Mouse (Mus musculus): ENCODE measurements at regions not wholly inside any gene's neighbourhood (a gene's known extent, or its start where the extent isn't known, plus 50 kb on each side); places are given as distances from the start of the nearest gene placed in this dataset.
A peak's percentile ranks its signal among the peaks of the same experiment; 100 is the strongest.

DNA sequence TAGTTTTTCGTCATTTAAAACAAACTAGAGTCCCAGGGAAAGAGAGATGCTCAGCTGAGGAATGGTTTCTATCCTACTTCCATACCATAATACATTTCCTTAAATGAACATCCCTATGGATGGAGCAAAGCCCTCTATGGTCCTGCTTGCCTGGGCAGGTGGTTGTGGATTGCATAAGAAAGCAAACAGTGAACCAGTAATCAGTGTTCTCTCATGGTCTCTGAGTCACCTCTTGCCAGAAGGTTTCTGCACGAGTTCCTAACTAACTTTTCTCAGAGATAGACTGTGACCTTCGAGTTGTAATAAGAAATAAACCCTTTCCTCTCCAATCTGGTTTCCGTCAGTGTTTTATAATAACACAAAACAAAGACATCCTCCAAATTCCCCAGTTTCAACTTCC is 62.9 kb upstream of the Bet1 start:
- Histone ChIP-seq H3K79me2 (ENCODE audit: control insufficient read depth, insufficient read depth) (no peaks in the 10 kb centered on the region), H3K27me3 (ENCODE audit: control insufficient read depth, insufficient read depth, insufficient read length) (no peaks in the 10 kb centered on the region), H3K79me3 (ENCODE audit: low read depth) (no peaks in the 10 kb centered on the region), H3ac (ENCODE audit: control insufficient read depth, insufficient read length, low read depth) (no peak overlapping the region), H3K36me3 (ENCODE audit: control insufficient read depth, insufficient read depth) (no peaks in the 10 kb centered on the region), H3K4me3 (ENCODE audit: insufficient read depth, poor library complexity, severe bottlenecking) (no peak overlapping the region)
- TF ChIP-seq MYOG (IDR thresholded peaks at IDR 0.05; ENCODE audit: control insufficient read depth, extremely low read depth, insufficient read length) (no peak), MAX (IDR thresholded peaks at IDR 0.05) (no peak), FOSL1 (IDR thresholded peaks at IDR 0.05; ENCODE audit: insufficient read depth, low read length, poor library complexity, severe bottlenecking) (no peak), CEBPB (IDR thresholded peaks at IDR 0.05; ENCODE audit: low read depth) (no peak)

DNA sequence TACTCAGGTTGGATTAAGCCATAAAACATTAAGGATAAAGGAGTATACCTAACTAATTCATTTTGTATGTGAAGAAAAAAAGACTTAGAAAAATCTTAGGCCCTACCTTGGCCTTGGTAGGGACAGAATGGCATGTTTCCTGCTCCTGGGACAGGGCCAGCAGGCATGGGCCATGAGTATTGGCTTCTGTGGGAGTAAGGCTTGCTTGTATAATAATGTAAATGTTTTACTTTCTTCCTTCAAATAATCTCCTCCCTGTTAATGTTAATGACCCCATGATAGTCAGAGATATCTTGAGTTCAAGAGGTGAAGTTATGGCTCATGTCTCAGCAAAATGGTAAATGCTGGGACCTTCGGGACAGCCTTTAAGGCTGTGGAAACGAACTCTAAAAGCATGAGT is 71.5 kb upstream of the Bet1 start:
- TF ChIP-seq CEBPB (IDR thresholded peaks at IDR 0.05; ENCODE audit: low read depth) = no peak
- TF ChIP-seq CTCF (IDR thresholded peaks at IDR 0.05; ENCODE audit: control insufficient read depth, insufficient read depth, insufficient read length) = no peak
- no peak for TF ChIP-seq USF1 (IDR thresholded peaks at IDR 0.05; ENCODE audit: low read depth)
- TF ChIP-seq MYOD1 (IDR thresholded peaks at IDR 0.05; ENCODE audit: control insufficient read depth, insufficient read length, low read depth) = no peak
- no peak for TF ChIP-seq MYOG (IDR thresholded peaks at IDR 0.05; ENCODE audit: control insufficient read depth, extremely low read depth, insufficient read length)
- no peak for TF ChIP-seq MAX (IDR thresholded peaks at IDR 0.05)
- no peak for TF ChIP-seq FOSL1 (IDR thresholded peaks at IDR 0.05; ENCODE audit: insufficient read depth, low read length, poor library complexity, severe bottlenecking)
- H3K79me3 ChIP-seq (ENCODE audit: low read depth) = no peaks in the 10 kb centered on the region
- no peaks in the 10 kb centered on the region for H3K79me2 ChIP-seq (ENCODE audit: control insufficient read depth, insufficient read depth)
- no peak overlapping the region for H3ac ChIP-seq (ENCODE audit: control insufficient read depth, insufficient read length, low read depth)
- H3K27me3 ChIP-seq (ENCODE audit: control insufficient read depth, insufficient read depth, insufficient read length) = no peaks in the 10 kb centered on the region
- no peaks in the 10 kb centered on the region for H3K36me3 ChIP-seq (ENCODE audit: control insufficient read depth, insufficient read depth)
- H3K4me3 ChIP-seq (ENCODE audit: insufficient read depth, poor library complexity, severe bottlenecking) = no peak overlapping the region

DNA sequence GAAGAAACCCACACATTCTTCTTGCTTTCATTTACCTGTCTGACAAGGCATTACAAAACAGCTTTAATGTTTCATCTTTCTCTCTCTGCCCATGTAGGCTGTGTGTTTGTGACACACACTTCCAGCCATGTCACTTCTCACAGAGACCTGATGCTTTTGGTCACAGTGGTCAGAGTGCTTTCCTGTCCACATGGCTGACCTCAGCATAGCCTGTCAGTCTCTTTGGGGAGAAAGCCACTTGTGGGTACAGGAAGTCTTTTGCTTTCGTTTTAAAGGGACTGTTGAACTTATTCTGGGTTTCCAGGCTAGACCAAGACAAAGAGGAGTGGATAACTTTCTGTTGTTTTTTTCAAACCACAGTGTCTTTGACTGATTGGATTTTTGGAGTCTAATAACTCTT is 77.0 kb upstream of the Bet1 start:
- Histone ChIP-seq H3K79me3 (ENCODE audit: low read depth) (no peaks in the 10 kb centered on the region), H3K4me3 (ENCODE audit: insufficient read depth, poor library complexity, severe bottlenecking) (no peak overlapping the region), H3K79me2 (ENCODE audit: control insufficient read depth, insufficient read depth) (no peaks in the 10 kb centered on the region), H3K27me3 (ENCODE audit: control insufficient read depth, insufficient read depth, insufficient read length) (no peaks in the 10 kb centered on the region), H3ac (ENCODE audit: control insufficient read depth, insufficient read length, low read depth) (no peak overlapping the region), H3K36me3 (ENCODE audit: control insufficient read depth, insufficient read depth) (no peaks in the 10 kb centered on the region)
- TF ChIP-seq MYOG (IDR thresholded peaks at IDR 0.05; ENCODE audit: control insufficient read depth, extremely low read depth, insufficient read length) (no peak), CEBPB (IDR thresholded peaks at IDR 0.05; ENCODE audit: low read depth) (no peak), MYOD1 (IDR thresholded peaks at IDR 0.05; ENCODE audit: control insufficient read depth, insufficient read length, low read depth) (no peak), MAX (IDR thresholded peaks at IDR 0.05) (no peak), CTCF (IDR thresholded peaks at IDR 0.05; ENCODE audit: control insufficient read depth, insufficient read depth, insufficient read length) (no peak), FOSL1 (IDR thresholded peaks at IDR 0.05; ENCODE audit: insufficient read depth, low read length, poor library complexity, severe bottlenecking) (no peak), USF1 (IDR thresholded peaks at IDR 0.05; ENCODE audit: low read depth) (no peak)

GRCm38 (mm10) chr6:4167112-4167511 is 80.3 kb upstream of the Bet1 start:
- H3K27me3 ChIP-seq (ENCODE audit: control insufficient read depth, insufficient read depth, insufficient read length) = no peaks in the 10 kb centered on the region
- H3K79me3 ChIP-seq (ENCODE audit: low read depth) = no peaks in the 10 kb centered on the region
- no peak overlapping the region for H3K4me3 ChIP-seq (ENCODE audit: insufficient read depth, poor library complexity, severe bottlenecking)
- no peaks in the 10 kb centered on the region for H3K79me2 ChIP-seq (ENCODE audit: control insufficient read depth, insufficient read depth)
- TF ChIP-seq CEBPB (IDR thresholded peaks at IDR 0.05; ENCODE audit: low read depth) = no peak
- TF ChIP-seq USF1 (IDR thresholded peaks at IDR 0.05; ENCODE audit: low read depth) = peak; percentile 18
- no peak overlapping the region for H3ac ChIP-seq (ENCODE audit: control insufficient read depth, insufficient read length, low read depth)
- H3K36me3 ChIP-seq (ENCODE audit: control insufficient read depth, insufficient read depth) = no peaks in the 10 kb centered on the region

- TF ChIP-seq MAX (IDR thresholded peaks at IDR 0.05) (no peak), MYOG (IDR thresholded peaks at IDR 0.05; ENCODE audit: control insufficient read depth, extremely low read depth, insufficient read length) (no peak), FOSL1 (IDR thresholded peaks at IDR 0.05; ENCODE audit: insufficient read depth, low read length, poor library complexity, severe bottlenecking) (no peak), CEBPB (IDR thresholded peaks at IDR 0.05; ENCODE audit: low read depth) (no peak), USF1 (IDR thresholded peaks at IDR 0.05; ENCODE audit: low read depth) (no peak), MYOD1 (IDR thresholded peaks at IDR 0.05; ENCODE audit: control insufficient read depth, insufficient read length, low read depth) (no peak), CTCF (IDR thresholded peaks at IDR 0.05; ENCODE audit: control insufficient read depth, insufficient read depth, insufficient read length) (no peak)
Measured at GRCm38 (mm10) chr6:4167757-4168156, 81.0 kb upstream of the Bet1 start.

GRCm38 (mm10) chr6:4171561-4171960 is 84.8 kb upstream of the Bet1 start:
- H3ac ChIP-seq (ENCODE audit: control insufficient read depth, insufficient read length, low read depth) = no peak overlapping the region
- no peak overlapping the region for H3K4me3 ChIP-seq (ENCODE audit: insufficient read depth, poor library complexity, severe bottlenecking)
- H3K79me2 ChIP-seq (ENCODE audit: control insufficient read depth, insufficient read depth) = no peaks in the 10 kb centered on the region
- no peaks in the 10 kb centered on the region for H3K36me3 ChIP-seq (ENCODE audit: control insufficient read depth, insufficient read depth)
- H3K79me3 ChIP-seq (ENCODE audit: low read depth) = no peaks in the 10 kb centered on the region
- no peaks in the 10 kb centered on the region for H3K27me3 ChIP-seq (ENCODE audit: control insufficient read depth, insufficient read depth, insufficient read length)
- TF ChIP-seq MAX (IDR thresholded peaks at IDR 0.05) (no peak), CEBPB (IDR thresholded peaks at IDR 0.05; ENCODE audit: low read depth) (no peak), MYOD1 (IDR thresholded peaks at IDR 0.05; ENCODE audit: control insufficient read depth, insufficient read length, low read depth) (no peak), FOSL1 (IDR thresholded peaks at IDR 0.05; ENCODE audit: insufficient read depth, low read length, poor library complexity, severe bottlenecking) (no peak), USF1 (IDR thresholded peaks at IDR 0.05; ENCODE audit: low read depth) (no peak), CTCF (IDR thresholded peaks at IDR 0.05; ENCODE audit: control insufficient read depth, insufficient read depth, insufficient read length) (no peak), MYOG (IDR thresholded peaks at IDR 0.05; ENCODE audit: control insufficient read depth, extremely low read depth, insufficient read length) (no peak)

More at GRCm38 (mm10) chr6:4167757-4168156, 81.0 kb upstream of the Bet1 start:
- Histone ChIP-seq H3K79me2 (ENCODE audit: control insufficient read depth, insufficient read depth) (no peaks in the 10 kb centered on the region), H3K4me3 (ENCODE audit: insufficient read depth, poor library complexity, severe bottlenecking) (no peak overlapping the region), H3K27me3 (ENCODE audit: control insufficient read depth, insufficient read depth, insufficient read length) (no peaks in the 10 kb centered on the region), H3K79me3 (ENCODE audit: low read depth) (no peaks in the 10 kb centered on the region), H3ac (ENCODE audit: control insufficient read depth, insufficient read length, low read depth) (no peak overlapping the region), H3K36me3 (ENCODE audit: control insufficient read depth, insufficient read depth) (no peaks in the 10 kb centered on the region)

Data from C2C12 (cell line).